8 mouse cellular contexts compared by ENCODE assay signal in genomic region chr8:11278101-11278611, GRCm38 (mm10). TPM values are rescaled to one million over a fixed set of nuclear protein-coding genes. Genes with fewer than 3 reads are reported as not detected.
DNase-seq lines count a peak whose midpoint lies in the region; ATAC-seq and TF ChIP-seq lines count a peak whose summit lies in the region.

No protein-coding gene starts in this region.

- no peak for TF ChIP-seq CTCF in heart, postnatal 0 days (IDR thresholded peaks at IDR 0.05; ENCODE audit: low read depth)

- no peak overlapping the region for H3K4me2 ChIP-seq in forebrain, embryonic 14.5 days (ENCODE audit: low read length)
- H3K4me2 ChIP-seq in heart, postnatal 0 days (ENCODE audit: low read depth, low read length), result peak overlapping the region; percentile 13; the same call in 1 of the 2 replicates
- no peak overlapping the region for H3K4me2 ChIP-seq in limb, embryonic 13.5 days (replicated peaks)

- peak overlapping the region; percentile 66 for H3K27ac ChIP-seq in forebrain, embryonic 10.5 days
- H3K27ac ChIP-seq in forebrain, embryonic 14.5 days (ENCODE audit: low read depth, low read length), result no peak overlapping the region
- peak overlapping the region; percentile 86 for H3K27ac ChIP-seq in heart, postnatal 0 days (ENCODE audit: low read depth)
- peak overlapping the region; percentile 6; the same call in 1 of the 2 replicates for H3K27ac ChIP-seq in limb, embryonic 13.5 days

- peaks cover 3% of the 10 kb centered on the region; the same call in 1 of the 2 replicates for H3K9me3 ChIP-seq in forebrain, embryonic 10.5 days
- no peaks in the 10 kb centered on the region for H3K9me3 ChIP-seq in forebrain, embryonic 14.5 days (replicated peaks; ENCODE audit: control insufficient read depth, low read length)
- no peaks in the 10 kb centered on the region for H3K9me3 ChIP-seq in heart, postnatal 0 days (replicated peaks; ENCODE audit: control insufficient read depth, low read length)
- no peaks in the 10 kb centered on the region for H3K9me3 ChIP-seq in limb, embryonic 13.5 days

- no peaks in the 10 kb centered on the region for H3K27me3 ChIP-seq in forebrain, embryonic 10.5 days (ENCODE audit: poor library complexity, severe bottlenecking)
- no peaks in the 10 kb centered on the region for H3K27me3 ChIP-seq in forebrain, embryonic 14.5 days (replicated peaks; ENCODE audit: control insufficient read depth, insufficient read depth, low read length)
- no peaks in the 10 kb centered on the region for H3K27me3 ChIP-seq in heart, postnatal 0 days (ENCODE audit: control insufficient read depth, insufficient read depth, low read length)
- H3K27me3 ChIP-seq in limb, embryonic 13.5 days, result no peaks in the 10 kb centered on the region

- no peak for ATAC-seq in forebrain, embryonic 14.5 days
- ATAC-seq in heart, postnatal 0 days (ENCODE audit: insufficient read depth, low read depth), result 0 out of 2 replicates have a peak, but pooled peaks have one; percentile 21
- ATAC-seq in limb, embryonic 13.5 days (ENCODE audit: low FRiP score, low read depth), result no peak
- no peak for ATAC-seq in monocyte, adult 5-6 weeks (replicated peaks; ENCODE audit: insufficient number of reproducible peaks, low FRiP score, low TSS enrichment, poor library complexity, severe bottlenecking)
- ATAC-seq in CD4-positive, CD25-positive, alpha-beta regulatory T cell, adult 4 months, result no peak

- no peak overlapping the region for H3K4me3 ChIP-seq in forebrain, embryonic 10.5 days
- H3K4me3 ChIP-seq in forebrain, embryonic 14.5 days (ENCODE audit: low read depth, low read length), result no peak overlapping the region
- no peak overlapping the region for H3K4me3 ChIP-seq in heart, postnatal 0 days (ENCODE audit: low read depth, low read length)
- H3K4me3 ChIP-seq in limb, embryonic 13.5 days, result no peak overlapping the region

- peaks cover 8% of the 10 kb centered on the region for H3K36me3 ChIP-seq in forebrain, embryonic 10.5 days (replicated peaks)
- H3K36me3 ChIP-seq in forebrain, embryonic 14.5 days (ENCODE audit: control insufficient read depth, insufficient read depth, low read length), result no peaks in the 10 kb centered on the region
- no peaks in the 10 kb centered on the region for H3K36me3 ChIP-seq in heart, postnatal 0 days (replicated peaks; ENCODE audit: control insufficient read depth, insufficient read depth, low read length)
- H3K36me3 ChIP-seq in limb, embryonic 13.5 days, result 0 out of 2 replicates have a peak, but pooled peaks cover 4% of the 10 kb centered on the region

- TF ChIP-seq EP300 in heart, postnatal 0 days (IDR thresholded peaks at IDR 0.05; ENCODE audit: low read depth), result no peak

- H3K9ac ChIP-seq in forebrain, embryonic 14.5 days (ENCODE audit: low read length), result no peak overlapping the region
- no peak overlapping the region for H3K9ac ChIP-seq in heart, postnatal 0 days (replicated peaks; ENCODE audit: low read depth, low read length)
- H3K9ac ChIP-seq in limb, embryonic 13.5 days, result no peak overlapping the region

- H3K4me1 ChIP-seq in forebrain, embryonic 10.5 days, result peaks cover 49% of the 10 kb centered on the region
- H3K4me1 ChIP-seq in forebrain, embryonic 14.5 days (ENCODE audit: control insufficient read depth, insufficient read depth, low read length), result peaks cover 4% of the 10 kb centered on the region; the same call in 1 of the 2 replicates
- H3K4me1 ChIP-seq in heart, postnatal 0 days (ENCODE audit: control insufficient read depth, insufficient read depth), result peaks cover 70% of the 10 kb centered on the region
- peaks cover 52% of the 10 kb centered on the region for H3K4me1 ChIP-seq in limb, embryonic 13.5 days

- 79% methylated on average over 4 of the region's 4 CpGs for WGBS in forebrain, embryonic 10.5 days
- WGBS in forebrain, embryonic 14.5 days, result 55% methylated on average over 4 of the region's 4 CpGs
- 28% methylated on average over 4 of the region's 4 CpGs for WGBS in heart, postnatal 0 days
- 60% methylated on average over 4 of the region's 4 CpGs for WGBS in limb, embryonic 13.5 days

- DNase-seq in forebrain, embryonic 10.5 days (ENCODE audit: extremely low spot score, low spot score), result no peak
- no peak for DNase-seq in forebrain, embryonic 14.5 days (ENCODE audit: low spot score)
- DNase-seq in adipocyte (ENCODE audit: low spot score), result peak; percentile 75
- no peak for DNase-seq in heart, postnatal 0 days (ENCODE audit: low spot score)
- DNase-seq in adrenal gland, adult 18-20 months (ENCODE audit: low spot score in 2 of 2), result no peak

RNA-seq across cellular contexts. Expression of gene Col4a2, which starts 34.4 kb away (rescaled TPM):
- 47.1 and 49.4 TPM in 2 replicates for polyA plus RNA-seq in forebrain, embryonic 10.5 days (2016; fragmentation: Nextera tagmentation; extraction: Ambion mirVana)
- polyA plus RNA-seq in forebrain, embryonic 14.5 days (2014; fragmentation: Nextera tagmentation; extraction: Ambion mirVana), result 19.1 and 27.1 TPM in 2 replicates
- 315 and 329 TPM in 2 replicates for total RNA-seq in heart, postnatal 0 days (2014; rRNA removed; ENCODE audit: low replicate concordance)
- 87.7 and 98.5 TPM in 2 replicates for polyA plus RNA-seq in heart, postnatal 0 days (2015; fragmentation: Nextera tagmentation; extraction: Ambion mirVana)
- 52.1 and 56.3 TPM in 2 replicates for polyA plus RNA-seq in limb, embryonic 13.5 days (2015; fragmentation: Nextera tagmentation; extraction: Ambion mirVana)
- 1.7 to 5.2 TPM (median 3.4 TPM) in 3 replicates for total RNA-seq in monocyte, adult 5-6 weeks (2017)
- polyA plus RNA-seq in CD4-positive, CD25-positive, alpha-beta regulatory T cell, adult 4 months (2017; shearing (Covaris generic)), result not detected
- total RNA-seq in adrenal gland, adult 18-20 months (2021), result 100 to 1,000 TPM; 131 to 150 TPM

RNA-seq across cellular contexts. Expression of gene Col4a1, which starts 34.5 kb away (rescaled TPM):
- polyA plus RNA-seq in forebrain, embryonic 10.5 days (2016; fragmentation: Nextera tagmentation; extraction: Ambion mirVana), result 123 and 129 TPM in 2 replicates
- polyA plus RNA-seq in forebrain, embryonic 14.5 days (2014; fragmentation: Nextera tagmentation; extraction: Ambion mirVana), result 77.9 and 91.4 TPM in 2 replicates
- 921 and 1,061 TPM in 2 replicates for total RNA-seq in heart, postnatal 0 days (2014; rRNA removed; ENCODE audit: low replicate concordance)
- 163 and 191 TPM in 2 replicates for polyA plus RNA-seq in heart, postnatal 0 days (2015; fragmentation: Nextera tagmentation; extraction: Ambion mirVana)
- 113 and 115 TPM in 2 replicates for polyA plus RNA-seq in limb, embryonic 13.5 days (2015; fragmentation: Nextera tagmentation; extraction: Ambion mirVana)
- total RNA-seq in monocyte, adult 5-6 weeks (2017), result 1.5 to 5.7 TPM (median 2.8 TPM) in 3 replicates
- under 1 TPM in 1 of 2 experiments, not detected in 1; 0.22 TPM for polyA plus RNA-seq in CD4-positive, CD25-positive, alpha-beta regulatory T cell, adult 4 months (2017; shearing (Covaris generic))
- total RNA-seq in adrenal gland, adult 18-20 months (2021), result 100 to 1,000 TPM; 250 to 364 TPM

Comparison
In these comparisons a context has a peak if more than half of its experiments do, and no peak if none do; other contexts are left out.
1. RNA of gene Col4a2, which starts 34.4 kb away (polyA plus RNA-seq): 87.7 to 98.5 TPM in heart, postnatal 0 days, 52.1 to 56.3 TPM in limb, embryonic 13.5 days, 47.1 to 49.4 TPM in forebrain, embryonic 10.5 days and 19.1 to 27.1 TPM in forebrain, embryonic 14.5 days; not detected in CD4-positive, CD25-positive, alpha-beta regulatory T cell, adult 4 months; every median in the first group is over 10 times any median in the second.
2. RNA of gene Col4a1, which starts 34.5 kb away (polyA plus RNA-seq): 163 to 191 TPM in heart, postnatal 0 days, 123 to 129 TPM in forebrain, embryonic 10.5 days, 113 to 115 TPM in limb, embryonic 13.5 days and 77.9 to 91.4 TPM in forebrain, embryonic 14.5 days; 0.22 TPM in CD4-positive, CD25-positive, alpha-beta regulatory T cell, adult 4 months; every median in the first group is over 10 times any median in the second.